In the genomic region with DNA sequence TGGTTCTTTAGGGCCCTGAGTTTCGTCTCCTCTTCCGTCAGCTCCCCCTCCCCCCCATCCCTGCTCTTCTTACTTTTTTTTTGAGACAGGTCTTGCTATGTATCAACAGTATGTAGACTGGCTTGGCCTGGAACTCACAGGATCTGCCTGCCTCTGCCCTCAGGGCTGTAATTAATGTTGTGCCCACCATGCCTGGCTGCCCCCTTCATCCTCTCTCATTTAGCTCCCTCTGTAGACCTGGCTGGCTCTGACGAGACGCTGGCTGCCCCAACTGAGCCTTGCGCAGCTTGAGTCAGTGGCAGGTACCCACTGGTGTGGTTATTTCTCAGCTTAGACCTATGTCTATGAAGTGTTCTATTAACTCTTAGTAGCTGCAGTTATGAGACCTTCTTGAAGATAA, we compare ENCODE assay signal across 30 mouse cellular contexts. TPM values are rescaled to one million over a fixed set of nuclear protein-coding genes. Genes with fewer than 3 reads are reported as not detected.
"Had no signal": no experiment of that assay in that cellular context is flagged by ENCODE, and none has a peak within 500 bp of the region (broad histone marks: within the 10 kb centered on the region; RNA-seq: fewer than 3 reads in every experiment).

No protein-coding gene starts in this region.

- H3K4me1 ChIP-seq: hindbrain, embryonic 10.5 days; intestine, embryonic 15.5 days; liver, embryonic 13.5 days; liver, embryonic 15.5 days had no signal

- H3K4me3 ChIP-seq: gastrocnemius, adult 2 months; heart, adult 2 months; heart, embryonic 10.5 days; heart, embryonic 12.5 days; hindbrain, embryonic 10.5 days; hindbrain, embryonic 12.5 days; intestine, embryonic 15.5 days; kidney, embryonic 15.5 days; layer of hippocampus, adult 2 months; left cerebral cortex, adult 2 months; liver, embryonic 13.5 days; liver, embryonic 15.5 days had no signal

- H3K36me3 ChIP-seq: heart, embryonic 10.5 days; heart, embryonic 12.5 days; hindbrain, embryonic 12.5 days; intestine, embryonic 15.5 days; kidney, embryonic 15.5 days; liver, embryonic 13.5 days; liver, embryonic 15.5 days had no signal

- H3K4me2 ChIP-seq: heart, embryonic 12.5 days; hindbrain, embryonic 12.5 days; hindbrain, embryonic 14.5 days; intestine, embryonic 15.5 days; kidney, embryonic 15.5 days; liver, embryonic 11.5 days; liver, embryonic 13.5 days; liver, embryonic 15.5 days had no signal

- H3K27ac ChIP-seq: gastrocnemius, adult 2 months; heart, adult 2 months; heart, embryonic 10.5 days; hindbrain, embryonic 10.5 days; hindbrain, embryonic 12.5 days; hindbrain, embryonic 14.5 days; intestine, embryonic 15.5 days; layer of hippocampus, adult 2 months; left cerebral cortex, adult 2 months; liver, embryonic 13.5 days; liver, embryonic 15.5 days had no signal

- ATAC-seq: hindbrain, embryonic 16.5 days; inflammation-experienced regulatory T-cells, adult 6 months; intestine, embryonic 15.5 days; intestine, postnatal 0 days had no signal

- DNase-seq: gastrocnemius, adult 2 months; gastrocnemius, postnatal 10 days; gastrocnemius, postnatal 25 days; heart, adult 2 months; heart, postnatal 10 days; heart, postnatal 4 days; kidney, adult 18-20 months; kidney, postnatal 14 days; kidney, postnatal 4 days; liver; liver, embryonic 13.5 days had no signal

- H3K9ac ChIP-seq: heart, embryonic 12.5 days; hindbrain, embryonic 12.5 days; hindbrain, embryonic 14.5 days; intestine, embryonic 15.5 days; kidney, embryonic 15.5 days; liver, embryonic 13.5 days; liver, embryonic 15.5 days had no signal

- H3K9me3 ChIP-seq: heart, embryonic 10.5 days; heart, embryonic 12.5 days; hindbrain, embryonic 10.5 days; hindbrain, embryonic 12.5 days; intestine, embryonic 15.5 days; kidney, embryonic 15.5 days; liver, embryonic 13.5 days; liver, embryonic 15.5 days had no signal

- H3K27me3 ChIP-seq: heart, embryonic 12.5 days; hindbrain, embryonic 12.5 days; intestine, embryonic 15.5 days; kidney, embryonic 15.5 days; liver, embryonic 13.5 days; liver, embryonic 15.5 days had no signal

RNA-seq across cellular contexts. Expression of a gene that starts 49.5 kb away (rescaled TPM):
- polyA plus RNA-seq: frontal cortex, adult 2 months; heart, adult 2 months; heart, embryonic 10.5 days; heart, embryonic 12.5 days; heart, embryonic 14.5 days; heart, embryonic 16.5 days; hindbrain, embryonic 10.5 days; hindbrain, embryonic 12.5 days; hindbrain, embryonic 14.5 days; hindbrain, embryonic 16.5 days; inflammation-experienced regulatory T-cells, adult 6 months; intestine, embryonic 15.5 days; intestine, postnatal 0 days; kidney, embryonic 15.5 days; limb, embryonic 11.5 days; limb, embryonic 14.5 days; liver, embryonic 11.5 days; liver, embryonic 13.5 days; liver, embryonic 15.5 days had no signal
